Mouse (Mus musculus): ENCODE results near the gene Fhad1.

GRCm38 (mm10) chr4:142037897-142038296, 23.0 kb upstream of the Fhad1 start:
- TF ChIP-seq CTCF (IDR thresholded peaks at IDR 0.05; ENCODE audit: low read depth, low read length) (no peak), POLR2A (IDR thresholded peaks at IDR 0.05; ENCODE audit: borderline replicate concordance, low read depth, low read length) (no peak)

All from bone marrow macrophage, adult 2 months (primary cell).